Comparison of ENCODE assay signal across 14 mouse cellular contexts in genomic region chr7:19563884-19564283, GRCm38 (mm10). TPM values are rescaled to one million over a fixed set of nuclear protein-coding genes. Genes with fewer than 3 reads are reported as not detected.
A peak's percentile ranks its signal among the peaks of the same experiment; 100 is the strongest.
DNase-seq lines count a peak whose midpoint lies in the region; ATAC-seq lines count a peak whose summit lies in the region.
"Had no signal": no experiment of that assay in that cellular context is flagged by ENCODE, and none has a peak within 500 bp of the region (broad histone marks: within the 10 kb centered on the region; RNA-seq: fewer than 3 reads in every experiment).

No protein-coding gene starts in this region.

- no peaks in the 10 kb centered on the region for H3K9me3 ChIP-seq in heart, embryonic 10.5 days
- peaks cover 4% of the 10 kb centered on the region; the same call in 1 of the 2 replicates for H3K9me3 ChIP-seq in neural tube, embryonic 12.5 days
- no peaks in the 10 kb centered on the region; the same call in 1 of the 2 replicates for H3K9me3 ChIP-seq in liver, embryonic 11.5 days (ENCODE audit: control insufficient read depth, low read length)

- H3K4me1 ChIP-seq in heart, embryonic 10.5 days: peaks cover 33% of the 10 kb centered on the region
- peaks cover 32% of the 10 kb centered on the region for H3K4me1 ChIP-seq in neural tube, embryonic 12.5 days
- peaks cover 37% of the 10 kb centered on the region for H3K4me1 ChIP-seq in liver, embryonic 11.5 days (replicated peaks; ENCODE audit: control insufficient read depth, insufficient read depth, low read length)

- H3K36me3 ChIP-seq in heart, embryonic 10.5 days: peaks cover 34% of the 10 kb centered on the region
- peaks cover 30% of the 10 kb centered on the region for H3K36me3 ChIP-seq in neural tube, embryonic 12.5 days
- peaks cover 25% of the 10 kb centered on the region for H3K36me3 ChIP-seq in liver, embryonic 11.5 days (ENCODE audit: control insufficient read depth, insufficient read depth, low read length)

- DNase-seq in heart, embryonic 10.5 days (ENCODE audit: low spot score): no peak
- no peak for DNase-seq in heart, adult 8-10 months (ENCODE audit: low spot score)
- no peak for DNase-seq in neural tube, embryonic 10.5 days (ENCODE audit: extremely low spot score, low spot score)
- no peak for DNase-seq in liver, embryonic 11.5 days (ENCODE audit: low spot score)
- peak; percentile 43 to 67 for DNase-seq in spleen, postnatal 36 days (ENCODE audit: low spot score in 2 of 2)
- DNase-seq in embryo, embryonic 11 days: no peak
- DNase-seq in cerebellum, postnatal 25 days: no peak
- DNase-seq: adrenal gland, adult 8-10 months; forebrain, postnatal 0 days; layer of hippocampus, adult 9-11 months had no signal

- H3K9ac ChIP-seq in neural tube, embryonic 12.5 days: no peak overlapping the region
- H3K9ac ChIP-seq in liver, embryonic 11.5 days (ENCODE audit: low read depth, low read length): peak overlapping the region; percentile 94; the same call in 1 of the 2 replicates

- 0 out of 2 replicates have a peak overlapping the region, but pooled peaks have one; percentile 100 for H3K4me3 ChIP-seq in heart, embryonic 10.5 days
- H3K4me3 ChIP-seq in neural tube, embryonic 12.5 days: no peak overlapping the region
- H3K4me3 ChIP-seq in liver, embryonic 11.5 days (ENCODE audit: low read depth, low read length): peak overlapping the region; percentile 99; the same call in 1 of the 2 replicates

- ATAC-seq in neural tube, embryonic 12.5 days (ENCODE audit: low FRiP score, low read depth): no peak
- peak; percentile 81 for ATAC-seq in liver, embryonic 11.5 days (replicated peaks; ENCODE audit: low FRiP score)
- ATAC-seq: forebrain, postnatal 0 days; intestine, embryonic 16.5 days had no signal

- 0 out of 2 replicates have a peak overlapping the region, but pooled peaks have one; percentile 99 for H3K4me2 ChIP-seq in neural tube, embryonic 12.5 days (replicated peaks)
- peak overlapping the region; percentile 98 for H3K4me2 ChIP-seq in liver, embryonic 11.5 days

- no peaks in the 10 kb centered on the region for H3K27me3 ChIP-seq in heart, embryonic 10.5 days (ENCODE audit: insufficient read depth, poor library complexity, severe bottlenecking)
- no peaks in the 10 kb centered on the region for H3K27me3 ChIP-seq in neural tube, embryonic 12.5 days (replicated peaks)
- no peaks in the 10 kb centered on the region for H3K27me3 ChIP-seq in liver, embryonic 11.5 days (replicated peaks; ENCODE audit: control insufficient read depth, insufficient read depth, low read length)
- H3K27me3 ChIP-seq: limb, embryonic 15.5 days had no signal

- WGBS in heart, embryonic 10.5 days: 67% methylated on average over 3 of the region's 3 CpGs
- WGBS in neural tube, embryonic 12.5 days: 90% methylated on average over 3 of the region's 3 CpGs
- 43% methylated on average over 3 of the region's 3 CpGs for WGBS in liver, embryonic 11.5 days

- no peak overlapping the region for H3K27ac ChIP-seq in heart, embryonic 10.5 days
- no peak overlapping the region for H3K27ac ChIP-seq in neural tube, embryonic 12.5 days
- H3K27ac ChIP-seq in liver, embryonic 11.5 days (ENCODE audit: low read depth, low read length): peak overlapping the region; percentile 90

RNA-seq across cellular contexts. Expression of gene Ppp1r37, which starts 1.0 kb away (rescaled TPM):
- 17.9 and 30.0 TPM in 2 replicates for polyA plus RNA-seq in heart, embryonic 10.5 days (2016; fragmentation: Nextera tagmentation; extraction: Ambion mirVana)
- 10 to 100 TPM; 61.6 to 72.9 (median 63.8) TPM for total RNA-seq in heart, adult 8-10 months (2022)
- 44.3 and 48.8 TPM in 2 replicates for polyA plus RNA-seq in neural tube, embryonic 12.5 days (2016; fragmentation: Nextera tagmentation; extraction: Ambion mirVana)
- polyA plus RNA-seq in liver, embryonic 11.5 days (2014; fragmentation: Nextera tagmentation; extraction: Ambion mirVana): 2.9 and 3.1 TPM in 2 replicates

RNA-seq across cellular contexts. Expression of gene Zfp296, which starts 13.2 kb away (rescaled TPM):
- 0.41 and 0.69 TPM in 2 replicates for polyA plus RNA-seq in heart, embryonic 10.5 days (2016; fragmentation: Nextera tagmentation; extraction: Ambion mirVana)
- under 1 TPM; 0.25 to 0.84 (median 0.34) TPM for total RNA-seq in heart, adult 8-10 months (2022)
- polyA plus RNA-seq in neural tube, embryonic 12.5 days (2016; fragmentation: Nextera tagmentation; extraction: Ambion mirVana): 0.30 TPM in 1 of 2 replicates, not detected in the other
- 2.3 and 2.4 TPM in 2 replicates for polyA plus RNA-seq in liver, embryonic 11.5 days (2014; fragmentation: Nextera tagmentation; extraction: Ambion mirVana)

RNA-seq across cellular contexts. Expression of gene Gemin7, which starts 13.5 kb away (rescaled TPM):
- polyA plus RNA-seq in heart, embryonic 10.5 days (2016; fragmentation: Nextera tagmentation; extraction: Ambion mirVana): 149 and 182 TPM in 2 replicates
- 10 to 100 TPM; 44.9 to 65.4 (median 52.1) TPM for total RNA-seq in heart, adult 8-10 months (2022)
- polyA plus RNA-seq in neural tube, embryonic 12.5 days (2016; fragmentation: Nextera tagmentation; extraction: Ambion mirVana): 140 and 145 TPM in 2 replicates
- polyA plus RNA-seq in liver, embryonic 11.5 days (2014; fragmentation: Nextera tagmentation; extraction: Ambion mirVana): 133 and 142 TPM in 2 replicates

RNA-seq across cellular contexts. Expression of gene Clasrp, which starts 40.4 kb away (rescaled TPM):
- 38.7 and 47.6 TPM in 2 replicates for polyA plus RNA-seq in heart, embryonic 10.5 days (2016; fragmentation: Nextera tagmentation; extraction: Ambion mirVana)
- total RNA-seq in heart, adult 8-10 months (2022): 10 to 100 TPM in 3 of 4 experiments, 1 to 10 TPM in 1; 9.6 to 16.8 (median 12.1) TPM
- polyA plus RNA-seq in neural tube, embryonic 12.5 days (2016; fragmentation: Nextera tagmentation; extraction: Ambion mirVana): 70.1 and 79.0 TPM in 2 replicates
- 33.4 and 45.5 TPM in 2 replicates for polyA plus RNA-seq in liver, embryonic 11.5 days (2014; fragmentation: Nextera tagmentation; extraction: Ambion mirVana)

RNA-seq across cellular contexts. Expression of gene Nkpd1, which starts 46.2 kb away (rescaled TPM):
- polyA plus RNA-seq in heart, embryonic 10.5 days (2016; fragmentation: Nextera tagmentation; extraction: Ambion mirVana): 0.09 and 0.14 TPM in 2 replicates
- not detected for total RNA-seq in heart, adult 8-10 months (2022)
- polyA plus RNA-seq in neural tube, embryonic 12.5 days (2016; fragmentation: Nextera tagmentation; extraction: Ambion mirVana): 0.11 and 0.19 TPM in 2 replicates
- polyA plus RNA-seq in liver, embryonic 11.5 days (2014; fragmentation: Nextera tagmentation; extraction: Ambion mirVana): not detected in 2 replicates
- polyA plus RNA-seq: heart, embryonic 16.5 days had no signal

Comparison
In these comparisons a context has a peak if more than half of its experiments do, and no peak if none do; other contexts are left out.
1. DNase-seq: peak in spleen, postnatal 36 days (2 of 2); none in heart, embryonic 10.5 days (single experiment), heart, adult 8-10 months (single experiment), neural tube, embryonic 10.5 days (single experiment), liver, embryonic 11.5 days (single experiment), embryo, embryonic 11 days (single experiment) and cerebellum, postnatal 25 days (0 of 2).